Mouse (Mus musculus): ENCODE measurements around the gene Polr3b. TPM values are rescaled to one million over a fixed set of nuclear protein-coding genes. Genes with fewer than 3 reads are reported as not detected.
A peak's percentile ranks its signal among the peaks of the same experiment; 100 is the strongest.

Gene Polr3b
- polyA plus RNA-seq (2014; fragmentation: Nextera tagmentation; extraction: Ambion mirVana), result 18.5 and 19.4 TPM in 2 replicates

GRCm38 (mm10) chr10:84621826-84622790, at the start of gene Polr3b:
Gene Polr3b, plus strand, starts transcription at chr10:84622292.
- no peaks in the 10 kb centered on the region; the same call in 1 of the 2 replicates for H3K36me3 ChIP-seq (ENCODE audit: control insufficient read depth, insufficient read depth, low read length)
- H3K27ac ChIP-seq (ENCODE audit: low read depth, low read length), result peak within 1 kb of the TSS; percentile 92
- peak within 1 kb of the TSS; percentile 65 for H3K4me2 ChIP-seq (ENCODE audit: low read depth, low read length)
- H3K9ac ChIP-seq (replicated peaks; ENCODE audit: low read depth, low read length), result peak within 1 kb of the TSS; percentile 65
- H3K4me3 ChIP-seq (ENCODE audit: low read depth, low read length), result peak within 1 kb of the TSS; percentile 61
- peak; percentile 98 for ATAC-seq (ENCODE audit: low read depth)
- H3K4me1 ChIP-seq (ENCODE audit: control insufficient read depth, insufficient read depth, low read length), result peaks cover 8% of the 10 kb centered on the region; the same call in 1 of the 2 replicates
- H3K9me3 ChIP-seq (ENCODE audit: control insufficient read depth, low read length), result no peaks in the 10 kb centered on the region
- H3K27me3 ChIP-seq (ENCODE audit: control insufficient read depth, insufficient read depth, low read length), result no peaks in the 10 kb centered on the region
- WGBS, result 7% methylated on average over 53 of the region's 53 CpGs

GRCm38 (mm10) chr10:84573671-84574420, 48.2 kb upstream of the Polr3b start:
- no peak for ATAC-seq (ENCODE audit: low read depth)

GRCm38 (mm10) chr10:84576029-84576394, 46.1 kb upstream of the Polr3b start:
- peak; percentile 78 for ATAC-seq (ENCODE audit: low read depth)
- Histone ChIP-seq H3K4me1 (ENCODE audit: control insufficient read depth, insufficient read depth, low read length) (0 out of 2 replicates have a peak, but pooled peaks cover 5% of the 10 kb centered on the region), H3K36me3 (ENCODE audit: control insufficient read depth, insufficient read depth, low read length) (no peaks in the 10 kb centered on the region), H3K9ac (replicated peaks; ENCODE audit: low read depth, low read length) (no peak overlapping the region), H3K4me3 (ENCODE audit: low read depth, low read length) (peak overlapping the region; percentile 97), H3K27me3 (ENCODE audit: control insufficient read depth, insufficient read depth, low read length) (peaks cover 3% of the 10 kb centered on the region; the same call in 1 of the 2 replicates), H3K9me3 (ENCODE audit: control insufficient read depth, low read length) (no peaks in the 10 kb centered on the region), H3K27ac (ENCODE audit: low read depth, low read length) (no peak overlapping the region), H3K4me2 (ENCODE audit: low read depth, low read length) (peak overlapping the region; percentile 67)
- under 1% methylated on average over 14 of the region's 14 CpGs for WGBS

More at GRCm38 (mm10) chr10:84573671-84574420, 48.2 kb upstream of the Polr3b start:
- no peak overlapping the region for H3K9ac ChIP-seq (replicated peaks; ENCODE audit: low read depth, low read length)
- H3K9me3 ChIP-seq (ENCODE audit: control insufficient read depth, low read length), result no peaks in the 10 kb centered on the region
- no peaks in the 10 kb centered on the region for H3K36me3 ChIP-seq (ENCODE audit: control insufficient read depth, insufficient read depth, low read length)
- H3K27ac ChIP-seq (ENCODE audit: low read depth, low read length), result no peak overlapping the region
- H3K27me3 ChIP-seq (ENCODE audit: control insufficient read depth, insufficient read depth, low read length), result peaks cover 3% of the 10 kb centered on the region; the same call in 1 of the 2 replicates
- no peak overlapping the region for H3K4me2 ChIP-seq (ENCODE audit: low read depth, low read length)
- 0 out of 2 replicates have a peak, but pooled peaks cover 5% of the 10 kb centered on the region for H3K4me1 ChIP-seq (ENCODE audit: control insufficient read depth, insufficient read depth, low read length)
- WGBS, result 79% methylated on average over 5 of the region's 5 CpGs
- no peak overlapping the region for H3K4me3 ChIP-seq (ENCODE audit: low read depth, low read length)

GRCm38 (mm10) chr10:84576395-84577070, 45.6 kb upstream of the Polr3b start, which contains the start of gene Tcp11l2:
Gene Tcp11l2, plus strand, starts transcription at chr10:84576626.
- H3K27ac ChIP-seq (ENCODE audit: low read depth, low read length), result peak within 1 kb of the TSS; percentile 73
- peak within 1 kb of the TSS; percentile 97 for H3K4me3 ChIP-seq (ENCODE audit: low read depth, low read length)
- peaks cover 3% of the 10 kb centered on the region; the same call in 1 of the 2 replicates for H3K27me3 ChIP-seq (ENCODE audit: control insufficient read depth, insufficient read depth, low read length)
- H3K4me1 ChIP-seq (ENCODE audit: control insufficient read depth, insufficient read depth, low read length), result 0 out of 2 replicates have a peak, but pooled peaks cover 5% of the 10 kb centered on the region
- no peaks in the 10 kb centered on the region for H3K36me3 ChIP-seq (ENCODE audit: control insufficient read depth, insufficient read depth, low read length)
- no peaks in the 10 kb centered on the region for H3K9me3 ChIP-seq (ENCODE audit: control insufficient read depth, low read length)
- peak; percentile 99 for ATAC-seq (ENCODE audit: low read depth)
- WGBS, result under 1% methylated on average over 46 of the region's 46 CpGs
- H3K4me2 ChIP-seq (ENCODE audit: low read depth, low read length), result peak within 1 kb of the TSS; percentile 67
- H3K9ac ChIP-seq (replicated peaks; ENCODE audit: low read depth, low read length), result peak within 1 kb of the TSS; percentile 76

- Histone ChIP-seq H3K4me3 (ENCODE audit: low read depth, low read length) (peak overlapping the region; percentile 97), H3K36me3 (ENCODE audit: control insufficient read depth, insufficient read depth, low read length) (no peaks in the 10 kb centered on the region), H3K4me1 (ENCODE audit: control insufficient read depth, insufficient read depth, low read length) (0 out of 2 replicates have a peak, but pooled peaks cover 5% of the 10 kb centered on the region), H3K27me3 (ENCODE audit: control insufficient read depth, insufficient read depth, low read length) (peaks cover 3% of the 10 kb centered on the region; the same call in 1 of the 2 replicates), H3K9me3 (ENCODE audit: control insufficient read depth, low read length) (no peaks in the 10 kb centered on the region), H3K4me2 (ENCODE audit: low read depth, low read length) (peak overlapping the region; percentile 67), H3K9ac (replicated peaks; ENCODE audit: low read depth, low read length) (peak overlapping the region; percentile 76), H3K27ac (ENCODE audit: low read depth, low read length) (peak overlapping the region; percentile 73)
- WGBS, result 3% methylated on average over 37 of the region's 38 CpGs
- ATAC-seq (ENCODE audit: low read depth), result peak; percentile 49
These were observed 44.9 kb upstream of the Polr3b start for GRCm38 (mm10) chr10:84577071-84577727.

- no peak overlapping the region for H3K9ac ChIP-seq (replicated peaks; ENCODE audit: low read depth, low read length)
- peak overlapping the region; percentile 67; the same call in 1 of the 2 replicates for H3K4me2 ChIP-seq (ENCODE audit: low read depth, low read length)
- H3K27me3 ChIP-seq (ENCODE audit: control insufficient read depth, insufficient read depth, low read length), result peaks cover 3% of the 10 kb centered on the region; the same call in 1 of the 2 replicates
- no peak for ATAC-seq (ENCODE audit: low read depth)
- WGBS, result 82% methylated on average over 10 of the region's 10 CpGs
- H3K9me3 ChIP-seq (ENCODE audit: control insufficient read depth, low read length), result no peaks in the 10 kb centered on the region
- H3K4me3 ChIP-seq (ENCODE audit: low read depth, low read length), result no peak overlapping the region
- no peaks in the 10 kb centered on the region for H3K36me3 ChIP-seq (ENCODE audit: control insufficient read depth, insufficient read depth, low read length)
- 0 out of 2 replicates have a peak, but pooled peaks cover 5% of the 10 kb centered on the region for H3K4me1 ChIP-seq (ENCODE audit: control insufficient read depth, insufficient read depth, low read length)
- H3K27ac ChIP-seq (ENCODE audit: low read depth, low read length), result no peak overlapping the region
These were observed 43.4 kb upstream of the Polr3b start for GRCm38 (mm10) chr10:84578738-84579137.

GRCm38 (mm10) chr10:84579527-84579926, 42.6 kb upstream of the Polr3b start:
- Histone ChIP-seq H3K4me2 (ENCODE audit: low read depth, low read length) (no peak overlapping the region), H3K4me3 (ENCODE audit: low read depth, low read length) (no peak overlapping the region), H3K36me3 (ENCODE audit: control insufficient read depth, insufficient read depth, low read length) (no peaks in the 10 kb centered on the region), H3K27me3 (ENCODE audit: control insufficient read depth, insufficient read depth, low read length) (peaks cover 3% of the 10 kb centered on the region; the same call in 1 of the 2 replicates), H3K4me1 (ENCODE audit: control insufficient read depth, insufficient read depth, low read length) (0 out of 2 replicates have a peak, but pooled peaks cover 5% of the 10 kb centered on the region), H3K9ac (replicated peaks; ENCODE audit: low read depth, low read length) (no peak overlapping the region), H3K9me3 (ENCODE audit: control insufficient read depth, low read length) (no peaks in the 10 kb centered on the region), H3K27ac (ENCODE audit: low read depth, low read length) (no peak overlapping the region)
- 95% methylated on average over 2 of the region's 2 CpGs for WGBS
- no peak for ATAC-seq (ENCODE audit: low read depth)

GRCm38 (mm10) chr10:84581191-84581590, 40.9 kb upstream of the Polr3b start:
- no peaks in the 10 kb centered on the region for H3K36me3 ChIP-seq (ENCODE audit: control insufficient read depth, insufficient read depth, low read length)
- H3K9me3 ChIP-seq (ENCODE audit: control insufficient read depth, low read length), result no peaks in the 10 kb centered on the region
- H3K4me2 ChIP-seq (ENCODE audit: low read depth, low read length), result no peak overlapping the region
- no peak overlapping the region for H3K9ac ChIP-seq (replicated peaks; ENCODE audit: low read depth, low read length)
- H3K4me1 ChIP-seq (ENCODE audit: control insufficient read depth, insufficient read depth, low read length), result 0 out of 2 replicates have a peak, but pooled peaks cover 5% of the 10 kb centered on the region
- no peak for ATAC-seq (ENCODE audit: low read depth)
- H3K27me3 ChIP-seq (ENCODE audit: control insufficient read depth, insufficient read depth, low read length), result peaks cover 3% of the 10 kb centered on the region; the same call in 1 of the 2 replicates
- no peak overlapping the region for H3K4me3 ChIP-seq (ENCODE audit: low read depth, low read length)
- no peak overlapping the region for H3K27ac ChIP-seq (ENCODE audit: low read depth, low read length)
- 83% methylated on average over 8 of the region's 8 CpGs for WGBS

All from neural tube, embryonic 14.5 days (tissue).